Mouse (Mus musculus) fibroblast of lung, adult 2 months (primary cell): ENCODE results near the gene Rbm20.

Experiments
- DNase-seq: peaks from one replicate; pipeline ENCODE4 v3.0.0-alpha.2; 2011; ENCODE audit warnings: low read depth

The Rbm20 gene

GRCm38 (mm10) chr19:53757432-53758109, 80.5 kb downstream of the Rbm20 start:
- DNase-seq, result no peak

GRCm38 (mm10) chr19:53758881-53759418, 81.8 kb downstream of the Rbm20 start:
- no peak for DNase-seq

- no peak for DNase-seq
Observed at GRCm38 (mm10) chr19:53760125-53761101, 83.3 kb downstream of the Rbm20 start.

GRCm38 (mm10) chr19:53762749-53763438, 85.8 kb downstream of the Rbm20 start:
- DNase-seq, result no peak

GRCm38 (mm10) chr19:53764688-53765478, 87.8 kb downstream of the Rbm20 start:
- DNase-seq, result no peak

GRCm38 (mm10) chr19:53768478-53768877, 91.4 kb downstream of the Rbm20 start:
- no peak for DNase-seq

- DNase-seq, result no peak
Observed at GRCm38 (mm10) chr19:53773937-53774640, 97.0 kb downstream of the Rbm20 start.

GRCm38 (mm10) chr19:53774641-53775350, 97.7 kb downstream of the Rbm20 start:
- no peak for DNase-seq

- no peak for DNase-seq
Observed at GRCm38 (mm10) chr19:53779402-53779801, 102.3 kb downstream of the Rbm20 start.

- DNase-seq, result no peak
Observed at GRCm38 (mm10) chr19:53779818-53780217, 102.7 kb downstream of the Rbm20 start.

GRCm38 (mm10) chr19:53780752-53781602, 103.9 kb downstream of the Rbm20 start:
- no peak for DNase-seq

GRCm38 (mm10) chr19:53781826-53782225, 104.7 kb downstream of the Rbm20 start:
- no peak for DNase-seq

GRCm38 (mm10) chr19:53785352-53785751, 108.2 kb downstream of the Rbm20 start:
- no peak for DNase-seq

GRCm38 (mm10) chr19:53786239-53786638, 109.1 kb downstream of the Rbm20 start:
- no peak for DNase-seq

GRCm38 (mm10) chr19:53786836-53787235, 109.7 kb downstream of the Rbm20 start:
- DNase-seq, result no peak

GRCm38 (mm10) chr19:53788621-53789331, 111.7 kb downstream of the Rbm20 start:
- no peak for DNase-seq

- no peak for DNase-seq
Observed at GRCm38 (mm10) chr19:53789571-53789970, 112.5 kb downstream of the Rbm20 start.
